Mouse (Mus musculus) lung, postnatal 0 days (tissue): ENCODE measurements around the gene Fam8a1.

Experiments
- CTCF ChIP-seq: IDR thresholded peaks from 2 replicates; pipeline ENCODE4 v1.5.1; 2016; ENCODE audit warnings: antibody characterized with exemption, mild to moderate bottlenecking
- EP300 ChIP-seq: IDR thresholded peaks from 2 replicates; pipeline ENCODE4 v1.6.1; 2016; ENCODE audit warnings: antibody characterized with exemption, mild to moderate bottlenecking, control low read depth

DNA sequence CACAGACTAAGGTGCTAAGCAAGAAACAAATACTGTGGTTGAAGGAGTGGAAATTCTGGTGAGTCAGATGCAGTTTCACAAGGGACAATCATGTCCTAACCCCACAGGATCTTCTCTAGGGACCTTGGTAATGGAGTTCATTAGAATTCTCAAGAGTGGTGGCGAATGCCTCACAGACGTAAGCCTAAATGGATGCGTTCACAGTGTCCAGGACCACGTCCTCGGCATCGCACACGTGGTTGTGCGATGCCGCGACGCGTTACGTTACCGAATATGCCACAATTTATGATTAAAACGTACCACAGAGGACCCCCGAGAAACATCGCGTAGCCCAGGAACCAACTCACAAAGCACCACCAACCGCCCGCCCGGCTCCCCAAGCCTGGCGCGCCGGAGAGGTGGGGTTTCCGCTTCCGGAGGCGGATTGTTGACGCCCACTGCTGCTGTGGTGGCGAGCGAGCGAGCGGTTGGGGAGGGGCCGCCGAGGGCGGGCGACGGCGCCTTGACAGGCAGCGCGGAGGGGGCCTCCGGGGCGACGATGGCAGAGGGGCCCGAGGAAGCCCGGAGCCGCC is at the start of gene Fam8a1:
- TF ChIP-seq EP300 (no peak), CTCF (no peak)
